Mouse (Mus musculus) heart, postnatal 0 days (tissue): ENCODE measurements around the gene Lbhd2.
A peak's percentile ranks its signal among the peaks of the same experiment; 100 is the strongest.

Experiments
- CTCF ChIP-seq: IDR thresholded peaks from 2 replicates; pipeline ENCODE4 v1.5.1; 2016; ENCODE audit warnings: antibody characterized with exemption, control low read depth, low read depth
- EP300 ChIP-seq: IDR thresholded peaks from 2 replicates; pipeline ENCODE4 v1.6.1; 2016; ENCODE audit warnings: antibody characterized with exemption, low read depth

DNA sequence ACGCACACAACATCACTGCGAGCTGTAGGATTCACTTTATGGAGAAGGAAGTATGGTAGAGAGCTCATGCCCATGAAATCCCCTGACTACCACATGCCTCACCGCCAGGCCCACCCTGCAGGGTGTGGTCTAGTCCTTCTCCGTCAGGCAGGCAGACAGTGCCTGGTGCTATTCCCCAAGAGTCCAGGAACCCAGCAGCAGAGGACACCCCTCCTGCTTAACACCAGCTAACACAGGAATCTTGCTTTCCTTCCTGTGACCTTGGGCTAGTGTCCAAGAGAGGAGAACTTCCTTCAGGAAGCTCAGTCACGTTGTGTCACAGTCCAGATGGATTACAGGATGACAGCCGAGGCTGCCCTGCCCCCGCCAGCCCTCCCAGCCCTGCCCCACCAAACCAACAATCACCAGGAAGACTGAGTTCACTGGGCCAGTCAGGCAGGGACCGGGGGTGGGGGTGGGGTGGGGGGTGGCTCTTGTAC lies 19.9 kb upstream of the Lbhd2 start:
- TF ChIP-seq CTCF (no peak; the same call in 1 of the 2 replicates), EP300 (peak; percentile 92)
